Mouse (Mus musculus): ENCODE data around the gene Tgfbr3.
"Not testable (repeated sequence)": the region's sequence is repeated elsewhere in the genome, so short reads cannot be mapped to it uniquely, and the experiment has no call there.

Tgfbr3 gene

DNA sequence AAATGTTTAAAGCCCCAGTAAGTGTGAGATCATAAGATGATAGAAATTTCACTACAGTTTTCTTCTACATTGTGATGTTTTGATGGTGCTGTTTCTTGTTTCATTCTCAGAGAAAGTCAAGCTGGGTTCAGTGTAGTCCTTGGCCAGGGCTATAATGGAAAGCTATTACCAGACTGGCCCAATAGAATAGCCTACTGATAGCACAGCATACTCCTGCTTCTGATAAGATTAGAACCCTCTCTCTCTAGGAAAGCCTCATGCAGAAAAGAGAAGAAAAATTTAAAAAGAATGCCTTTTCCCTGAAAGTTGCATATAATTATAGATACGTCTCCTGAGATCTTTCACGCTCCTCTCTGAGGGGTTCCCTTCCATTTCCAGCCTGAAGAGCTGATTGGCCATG is 46.0 kb downstream of the Tgfbr3 start:
- in situ Hi-C loops (cut with MboI, MseI) = no loop called here

DNA sequence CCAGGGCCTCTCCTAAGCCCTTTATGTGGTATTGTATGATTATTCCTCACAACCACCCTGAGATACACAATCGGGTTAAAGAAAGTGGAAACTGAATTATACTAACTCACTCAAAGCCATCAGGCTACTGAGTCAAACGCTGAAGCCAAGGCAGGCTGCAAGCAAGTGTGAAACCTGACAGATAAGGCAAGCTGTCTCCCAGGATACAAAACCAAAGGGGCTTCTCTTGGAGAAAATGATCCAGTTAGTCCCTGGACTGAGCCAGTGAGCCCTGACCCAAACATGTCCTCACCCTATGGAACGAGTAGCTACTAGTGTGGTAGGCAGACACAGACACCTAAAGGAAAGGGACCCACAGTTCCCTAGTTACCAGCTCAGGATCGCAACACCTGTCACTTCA is 46.4 kb downstream of the Tgfbr3 start:
- in situ Hi-C loops (cut with MboI, MseI) = no loop called here

DNA sequence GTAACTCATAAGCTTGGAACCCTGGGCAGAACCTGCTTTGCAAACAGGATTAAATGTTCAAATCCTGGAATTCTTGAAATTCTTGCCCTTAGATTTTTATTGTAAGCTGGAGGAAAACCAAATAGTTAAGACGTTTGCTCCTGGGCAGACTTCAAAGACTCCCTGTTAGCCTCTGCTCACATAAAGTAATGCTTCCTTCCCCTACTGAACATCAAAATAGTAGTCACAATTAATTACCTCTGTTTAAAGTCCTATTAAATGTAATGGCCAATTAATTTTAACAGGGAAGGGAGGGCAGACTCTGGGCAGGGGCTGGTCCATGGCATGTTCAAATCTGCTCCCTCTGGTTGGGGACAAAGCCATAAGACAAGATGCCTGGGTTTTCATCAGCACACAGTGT is 49.2 kb downstream of the Tgfbr3 start:
- in situ Hi-C loops (cut with MboI, MseI) = no loop called here

GRCm38 (mm10) chr5:107237971-107238426 is 51.4 kb downstream of the Tgfbr3 start:
- in situ Hi-C loops (cut with MboI, MseI) = no loop called here

DNA sequence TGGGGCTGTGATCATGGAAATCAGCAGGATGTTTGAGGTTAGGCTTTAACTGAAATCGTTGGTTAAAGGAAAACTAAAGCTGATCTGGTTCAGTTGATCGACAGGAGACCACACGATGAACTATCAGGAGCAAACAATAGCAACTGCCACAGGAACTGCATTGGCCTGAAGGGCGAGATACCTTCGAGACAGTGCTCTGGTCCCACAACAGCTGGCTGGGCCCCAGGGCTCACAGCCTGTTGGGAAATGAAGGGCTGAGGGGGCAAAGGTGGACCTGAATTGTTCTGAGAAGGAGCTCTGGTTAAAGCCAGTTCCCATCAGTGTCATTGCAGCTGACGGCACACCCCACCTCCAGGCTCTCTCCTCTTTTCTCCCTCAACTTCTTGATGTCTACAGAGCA is 52.5 kb downstream of the Tgfbr3 start:
- in situ Hi-C loops (cut with MboI, MseI) = no loop called here

GRCm38 (mm10) chr5:107236039-107236438 is 53.4 kb downstream of the Tgfbr3 start:
- in situ Hi-C loops (cut with MboI, MseI) = no loop called here

- in situ Hi-C loops (cut with MboI, MseI) = loop anchor here (5.0 kb wide), 1 partner anchor 59 kb away; no protein-coding TSS in a partner anchor
Measured at GRCm38 (mm10) chr5:107233366-107234354, 55.8 kb downstream of the Tgfbr3 start.

- in situ Hi-C loops (cut with MboI, MseI) = loop anchor here (5.0 kb wide), 1 partner anchor 62 kb away; no protein-coding TSS in a partner anchor
Measured at GRCm38 (mm10) chr5:107230189-107230588, 59.2 kb downstream of the Tgfbr3 start.

DNA sequence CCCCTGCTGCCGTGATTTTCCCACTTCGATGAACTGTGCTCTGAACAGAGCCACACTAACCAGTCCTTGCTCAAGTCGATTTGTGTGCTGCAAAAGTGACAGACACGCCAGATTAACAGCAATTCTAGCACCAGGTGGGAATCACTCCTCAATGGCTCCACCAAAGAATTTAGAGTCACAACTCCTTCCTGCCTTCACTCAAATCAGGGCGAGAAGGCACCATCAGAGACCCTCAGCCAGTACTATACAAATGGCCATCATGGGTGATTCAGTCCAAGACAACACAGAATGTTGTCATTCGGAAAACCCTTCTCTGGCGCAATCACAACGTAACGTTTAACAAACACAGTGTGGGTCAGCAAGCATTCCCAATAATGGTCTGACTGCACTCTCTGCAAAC is 60.4 kb downstream of the Tgfbr3 start:
- in situ Hi-C loops (cut with MboI, MseI) = no loop called here

DNA sequence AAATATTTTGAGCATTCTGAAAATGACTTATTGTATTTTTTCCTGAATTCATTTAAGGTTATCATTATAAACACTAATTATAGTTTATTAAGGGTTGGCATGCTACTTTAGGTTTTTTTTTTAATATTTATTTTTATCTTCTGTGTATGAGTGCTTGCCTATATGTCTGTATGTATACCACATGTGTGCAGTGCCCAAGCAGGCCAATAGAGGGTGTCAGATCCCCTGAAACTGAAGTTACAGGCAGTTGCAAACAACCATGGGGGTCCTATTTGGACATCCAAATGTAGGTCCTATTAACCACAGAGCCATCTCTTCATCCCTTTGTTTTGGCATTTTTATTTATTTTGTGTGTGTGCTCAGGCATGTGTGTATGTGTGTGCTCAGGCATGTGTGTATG is 61.8 kb downstream of the Tgfbr3 start:
- in situ Hi-C loops (cut with MboI, MseI) = no loop called here

- in situ Hi-C loops (cut with MboI, MseI) = no loop called here
Measured at GRCm38 (mm10) chr5:107224820-107225417, 64.5 kb downstream of the Tgfbr3 start.

DNA sequence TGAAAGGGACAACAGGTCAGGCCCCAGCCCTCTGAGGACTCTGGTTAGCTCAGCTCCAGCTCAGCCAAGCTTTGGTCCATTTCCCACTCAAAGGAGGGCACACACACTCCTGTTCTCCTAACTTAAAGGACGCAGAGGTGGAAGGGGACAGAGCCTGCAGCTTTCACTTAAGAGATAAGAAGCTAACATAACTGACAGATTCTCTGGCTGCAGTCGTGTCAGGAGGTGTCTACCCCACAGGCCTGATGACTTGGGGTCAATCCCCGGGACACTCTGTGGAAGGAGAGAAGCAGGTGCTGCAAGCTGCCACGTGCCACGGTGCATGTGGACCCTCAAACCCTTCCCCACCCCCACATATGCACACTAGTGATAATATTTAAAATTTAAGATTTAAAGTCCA is 65.3 kb downstream of the Tgfbr3 start:
- in situ Hi-C loops (cut with MboI, MseI) = no loop called here

GRCm38 (mm10) chr5:107223483-107223882 is 65.9 kb downstream of the Tgfbr3 start:
- in situ Hi-C loops (cut with MboI, MseI) = not testable (repeated sequence)

- in situ Hi-C loops (cut with MboI, MseI) = no loop called here
Measured at GRCm38 (mm10) chr5:107223029-107223428, 66.4 kb downstream of the Tgfbr3 start.

DNA sequence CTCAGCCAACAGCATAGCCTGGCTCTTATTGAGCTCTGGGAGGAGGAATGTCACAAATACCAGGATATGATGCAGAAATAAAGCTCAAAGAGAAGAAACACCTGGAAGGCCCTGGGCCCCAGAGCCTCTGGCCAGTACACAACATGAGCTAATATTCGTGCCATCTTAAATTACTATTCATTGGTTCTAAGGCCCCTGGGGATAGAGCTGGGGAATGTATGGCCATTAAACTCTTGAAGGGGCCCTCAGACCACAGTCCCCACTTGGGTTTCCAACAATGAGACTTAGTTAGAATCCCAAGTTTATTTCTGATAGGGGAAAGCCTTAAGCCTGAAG is 66.8 kb downstream of the Tgfbr3 start:
- in situ Hi-C loops (cut with MboI, MseI) = no loop called here

GRCm38 (mm10) chr5:107221892-107222669 is 67.3 kb downstream of the Tgfbr3 start:
- in situ Hi-C loops (cut with MboI, MseI) = no loop called here

DNA sequence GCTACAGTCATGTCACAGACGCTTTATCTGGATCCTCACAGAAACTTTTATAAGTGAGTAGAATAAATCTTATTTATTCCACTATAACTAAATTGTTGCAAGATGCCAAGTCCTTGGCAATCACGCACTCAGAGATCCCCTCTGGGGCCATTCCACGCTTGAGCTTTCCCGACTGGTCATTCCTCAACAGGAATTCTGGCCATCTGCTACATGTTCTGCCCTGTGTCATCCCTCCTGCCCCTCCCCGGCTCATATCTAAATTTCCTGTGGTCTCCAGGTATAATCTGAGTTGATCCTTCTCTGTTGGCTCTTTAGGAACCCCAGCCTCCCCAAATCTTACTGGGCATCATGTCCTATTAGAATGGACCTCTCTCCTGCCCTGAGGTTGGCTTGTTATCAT is 68.5 kb downstream of the Tgfbr3 start:
- in situ Hi-C loops (cut with MboI, MseI) = no loop called here

DNA sequence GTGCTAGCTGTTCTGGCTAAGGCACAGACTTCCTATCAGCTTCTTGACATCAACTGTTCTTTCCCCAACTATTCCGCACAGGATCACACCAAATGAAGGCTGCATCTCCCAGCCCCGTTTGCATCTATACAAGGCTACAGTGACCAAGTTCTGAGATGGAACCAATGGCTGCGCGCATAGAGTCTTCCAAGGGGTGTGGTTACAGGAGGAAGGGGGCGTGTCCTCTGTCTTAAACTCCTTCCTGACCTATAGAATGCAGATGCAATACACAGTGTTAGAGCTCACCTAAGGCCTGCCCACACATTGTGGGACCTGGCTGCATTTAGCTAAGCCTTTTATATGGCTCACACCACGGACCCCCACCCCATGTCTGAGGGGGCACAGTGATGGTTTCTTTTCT is 69.5 kb downstream of the Tgfbr3 start:
- in situ Hi-C loops (cut with MboI, MseI) = no loop called here

DNA sequence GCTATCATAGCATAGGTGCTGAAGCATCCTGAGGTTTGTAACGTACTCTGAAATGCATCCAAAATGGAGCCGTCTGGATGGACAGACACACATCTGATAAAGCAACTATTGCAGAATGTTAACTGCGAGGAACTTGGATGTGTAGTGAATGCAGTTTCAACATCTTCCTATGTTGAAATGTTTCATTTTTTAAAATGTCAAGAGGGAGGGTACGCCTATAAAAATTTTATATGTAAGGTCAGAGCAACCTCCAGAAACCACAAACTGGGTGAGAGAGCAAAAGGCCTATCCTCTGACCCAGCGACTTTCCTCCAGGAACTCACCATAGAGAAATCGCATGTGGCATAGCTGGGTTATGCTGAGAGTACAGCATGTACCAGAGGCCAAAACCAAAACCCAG is 70.1 kb downstream of the Tgfbr3 start:
- in situ Hi-C loops (cut with MboI, MseI) = no loop called here

DNA sequence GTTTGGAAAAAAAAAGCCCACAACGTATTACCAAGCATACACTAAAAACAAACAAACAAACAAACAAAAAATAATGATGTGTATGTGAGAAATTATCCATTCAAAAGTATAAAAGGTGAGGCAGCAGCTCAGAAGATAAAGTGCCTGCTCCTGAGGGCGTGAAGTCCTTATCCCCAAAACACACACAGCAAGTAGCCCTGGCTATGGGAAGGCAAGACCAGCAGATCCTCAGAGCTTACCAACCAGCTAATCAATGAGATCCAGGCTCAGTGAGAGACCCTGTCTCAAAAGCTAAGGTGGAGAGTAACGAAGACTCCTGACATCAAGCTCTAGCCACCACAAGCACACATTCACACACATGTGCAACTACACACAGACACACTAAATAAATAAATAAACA is 70.8 kb downstream of the Tgfbr3 start:
- in situ Hi-C loops (cut with MboI, MseI) = no loop called here

DNA sequence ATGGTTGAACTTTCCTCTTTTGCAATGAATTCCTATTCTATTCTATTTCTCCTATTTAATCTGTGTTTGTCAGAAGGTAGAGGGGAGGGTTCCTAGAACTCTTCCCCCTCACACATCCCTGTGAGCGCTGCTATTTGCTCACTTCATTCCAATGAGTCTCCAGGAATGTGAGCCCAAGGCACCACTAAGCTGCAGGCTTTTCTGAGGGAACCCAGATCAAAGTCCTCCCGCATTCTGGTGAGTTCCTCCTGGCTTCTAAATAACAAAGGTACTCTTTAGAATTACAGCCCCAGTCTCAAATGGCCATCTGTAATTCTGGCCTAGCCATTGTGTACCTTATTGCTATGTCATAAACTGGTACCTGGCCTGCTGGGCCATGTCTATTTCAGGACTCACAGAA is 72.3 kb downstream of the Tgfbr3 start:
- in situ Hi-C loops (cut with MboI, MseI) = no loop called here

All from T-helper 1 cell (primary cell).